Mouse (Mus musculus) limb, embryonic 15.5 days (tissue): ENCODE measurements around the gene Mslnl. TPM values are rescaled to one million over a fixed set of nuclear protein-coding genes. Genes with fewer than 3 reads are reported as not detected.

Experiments
- ATAC-seq: fragments of 200-750 bp; cut with Nextera tagmentation; 2 replicates; pipeline ENCODE4 v1.8.0; 2017; ENCODE audit warnings: low read depth, moderate TSS enrichment; ENCODE audit not compliant: insufficient number of reproducible peaks, low FRiP score, low TSS enrichment
- H3K27ac ChIP-seq: fragments of 300-500 bp; sonication (generic); 2 replicates; pipeline ENCODE4 v1.5.1; 2015; ENCODE audit warnings: moderate library complexity, mild to moderate bottlenecking, inconsistent platforms
- H3K27me3 ChIP-seq: fragments of 300-500 bp; sonication (generic); 2 replicates; pipeline ENCODE4 v1.6.1; 2015; ENCODE audit warnings: inconsistent platforms
- H3K36me3 ChIP-seq: fragments of 300-500 bp; sonication (generic); 2 replicates; pipeline ENCODE4 v1.6.1; 2015; ENCODE audit warnings: inconsistent platforms
- H3K4me1 ChIP-seq: fragments of 300-500 bp; sonication (generic); 2 replicates; pipeline ENCODE4 v1.6.1; 2015; ENCODE audit warnings: inconsistent platforms
- H3K4me2 ChIP-seq: fragments of 300-500 bp; sonication (generic); 2 replicates; pipeline ENCODE4 v1.6.1; 2015; ENCODE audit warnings: mild to moderate bottlenecking, inconsistent platforms
- H3K4me3 ChIP-seq: fragments of 300-500 bp; sonication (generic); 2 replicates; pipeline ENCODE4 v1.5.1; 2015; ENCODE audit warnings: mild to moderate bottlenecking, inconsistent platforms
- H3K9ac ChIP-seq: fragments of 300-500 bp; sonication (generic); 2 replicates; pipeline ENCODE4 v1.6.1; 2015; ENCODE audit warnings: inconsistent platforms
- H3K9me3 ChIP-seq: fragments of 300-500 bp; sonication (generic); 2 replicates; pipeline ENCODE4 v1.6.1; 2016; ENCODE audit warnings: inconsistent platforms
- WGBS: fragments of 180-500 bp; shearing (Covaris S2); methylation state at CpG from one replicate; pipeline ENCODE4 v1.1.7; 2015; 5-methylcytosine and 5-hydroxymethylcytosine counted together
- polyA plus RNA-seq: library from polyadenylated mRNA; unstranded; fragments of >200 nt; fragmentation: Nextera tagmentation; extraction: Ambion mirVana; gene quantifications from 2 replicates; pipeline ENCODE4 v1.2.1, GENCODE M21; 2015

Mslnl gene
- polyA plus RNA-seq, 1 experiment from 2014 or later = 0.13 TPM

- Histone ChIP-seq H3K9me3 (no peaks in the 10 kb centered on the region), H3K27me3 (peaks cover 4% of the 10 kb centered on the region; the same call in 1 of the 2 replicates), H3K9ac (no peak overlapping the region), H3K27ac (no peak overlapping the region), H3K36me3 (no peaks in the 10 kb centered on the region), H3K4me2 (no peak overlapping the region), H3K4me3 (no peak overlapping the region), H3K4me1 (no peaks in the 10 kb centered on the region)
- no peak for ATAC-seq
- WGBS = 15% methylated on average over 5 of the region's 5 CpGs
These were observed 30.0 kb downstream of the Mslnl start for GRCm38 (mm10) chr17:25765886-25766285.

- ATAC-seq = no peak
- H3K4me3 ChIP-seq = no peak overlapping the region
- H3K9ac ChIP-seq = no peak overlapping the region
- 29% methylated on average over 9 of the region's 9 CpGs for WGBS
- H3K27me3 ChIP-seq = peaks cover 4% of the 10 kb centered on the region
- peaks cover 4% of the 10 kb centered on the region for H3K4me1 ChIP-seq
- no peaks in the 10 kb centered on the region for H3K36me3 ChIP-seq
- H3K4me2 ChIP-seq = no peak overlapping the region
- no peaks in the 10 kb centered on the region for H3K9me3 ChIP-seq
- H3K27ac ChIP-seq = no peak overlapping the region
These were observed 33.5 kb downstream of the Mslnl start for GRCm38 (mm10) chr17:25769331-25769730.

DNA sequence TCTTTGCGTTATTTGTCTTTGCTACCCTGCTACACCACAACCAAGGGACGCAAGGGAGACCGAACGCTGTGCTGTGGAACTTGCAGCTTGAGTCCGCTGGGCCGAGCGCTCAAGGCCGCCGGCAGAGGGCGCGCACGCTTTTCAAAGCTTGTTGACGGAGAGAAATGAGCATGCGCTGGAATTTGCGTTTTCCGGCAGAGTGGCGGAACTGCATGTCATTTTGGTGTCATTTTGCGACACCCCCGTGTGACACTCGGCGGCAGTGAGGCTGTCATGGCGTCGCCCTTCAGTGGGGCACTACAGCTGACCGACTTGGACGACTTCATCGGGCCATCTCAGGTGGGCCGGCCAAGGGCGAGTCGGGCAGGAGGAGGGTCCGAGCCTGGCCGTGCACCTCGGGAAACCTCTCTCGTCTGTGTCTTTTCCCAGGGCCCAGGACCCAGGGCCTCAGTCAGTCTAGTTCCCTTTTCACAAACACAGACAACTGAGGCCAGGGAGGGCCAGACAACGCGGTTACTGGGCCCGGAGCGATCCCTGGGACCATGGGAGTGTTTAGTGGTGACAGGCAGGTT is 37.8 kb downstream of the Mslnl start, which contains the start of gene Narfl:
Gene Narfl (plus strand): TSS at position 228 of the 572 bp plus-strand sequence.
- peaks cover 12% of the 10 kb centered on the region for H3K4me1 ChIP-seq
- peak within 1 kb of the TSS; percentile 58 for H3K4me2 ChIP-seq
- no peaks in the 10 kb centered on the region for H3K9me3 ChIP-seq
- H3K27ac ChIP-seq = no peak within 1 kb of the TSS
- peak within 1 kb of the TSS; percentile 80 for H3K9ac ChIP-seq
- H3K4me3 ChIP-seq = peak within 1 kb of the TSS; percentile 74
- H3K36me3 ChIP-seq = peaks cover 16% of the 10 kb centered on the region
- no peaks in the 10 kb centered on the region; the same call in 1 of the 2 replicates for H3K27me3 ChIP-seq
- WGBS = under 1% methylated on average over 37 of the region's 37 CpGs
- peak; percentile 72 for ATAC-seq

- 80% methylated on average over 10 of the region's 10 CpGs for WGBS
- Histone ChIP-seq H3K4me3 (no peak overlapping the region), H3K4me2 (no peak overlapping the region), H3K9me3 (no peaks in the 10 kb centered on the region), H3K4me1 (peaks cover 12% of the 10 kb centered on the region), H3K27ac (no peak overlapping the region), H3K36me3 (peaks cover 34% of the 10 kb centered on the region), H3K27me3 (no peaks in the 10 kb centered on the region; the same call in 1 of the 2 replicates), H3K9ac (no peak overlapping the region)
- ATAC-seq = no peak
These were observed 39.6 kb downstream of the Mslnl start for GRCm38 (mm10) chr17:25775318-25776062.

DNA sequence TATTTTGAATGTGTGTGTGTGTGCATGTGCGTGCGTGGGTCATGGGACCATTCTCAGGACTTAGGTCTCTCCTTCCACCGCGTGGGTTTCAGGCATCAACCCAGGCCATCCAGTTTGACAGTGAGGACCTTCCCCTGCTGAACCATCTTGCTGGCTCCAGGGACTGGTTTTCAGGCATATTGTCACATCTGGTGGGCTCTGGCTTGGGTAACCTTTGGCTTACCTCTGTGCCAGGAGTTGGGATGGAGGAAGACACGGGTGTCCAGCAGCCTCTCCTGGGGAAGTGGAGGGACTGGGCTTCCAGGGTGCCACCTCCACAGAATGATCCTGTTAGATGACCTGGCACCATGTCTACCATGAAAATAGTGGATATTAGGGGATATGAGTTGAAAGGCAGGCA is 42.1 kb downstream of the Mslnl start:
- H3K9me3 ChIP-seq = no peaks in the 10 kb centered on the region
- H3K4me2 ChIP-seq = no peak overlapping the region
- no peak overlapping the region for H3K4me3 ChIP-seq
- H3K27me3 ChIP-seq = no peaks in the 10 kb centered on the region
- H3K36me3 ChIP-seq = peaks cover 59% of the 10 kb centered on the region
- H3K27ac ChIP-seq = no peak overlapping the region
- ATAC-seq = no peak
- H3K9ac ChIP-seq = no peak overlapping the region
- 91% methylated on average over 5 of the region's 5 CpGs for WGBS
- peaks cover 15% of the 10 kb centered on the region for H3K4me1 ChIP-seq

- peaks cover 29% of the 10 kb centered on the region for H3K4me1 ChIP-seq
- H3K4me3 ChIP-seq = no peak overlapping the region
- H3K9me3 ChIP-seq = no peaks in the 10 kb centered on the region
- no peak overlapping the region for H3K9ac ChIP-seq
- H3K27ac ChIP-seq = no peak overlapping the region
- 73% methylated on average over 6 of the region's 6 CpGs for WGBS
- no peak for ATAC-seq
- no peaks in the 10 kb centered on the region for H3K27me3 ChIP-seq
- no peak overlapping the region for H3K4me2 ChIP-seq
- H3K36me3 ChIP-seq = peaks cover 70% of the 10 kb centered on the region
These were observed 45.5 kb downstream of the Mslnl start for GRCm38 (mm10) chr17:25781339-25781738.

DNA sequence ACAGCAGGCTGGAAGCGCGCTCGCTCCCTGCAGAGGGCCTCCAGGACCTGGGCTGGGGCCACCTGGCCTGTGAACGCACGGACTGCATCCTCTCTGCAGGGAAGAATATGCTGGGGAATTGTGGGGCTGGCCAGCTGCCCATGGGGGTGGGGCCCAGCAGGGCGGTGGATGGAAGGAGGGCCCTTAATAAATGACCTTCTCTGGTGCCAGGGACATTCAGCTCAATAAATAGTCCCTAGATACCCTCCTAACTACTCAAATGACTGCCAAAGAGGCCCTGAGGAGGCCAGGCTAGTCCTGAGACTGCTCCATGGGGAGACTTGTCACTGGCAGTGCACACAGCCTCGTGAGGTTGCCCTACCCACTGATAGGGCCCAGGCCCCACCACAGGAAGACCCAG is 47.2 kb downstream of the Mslnl start:
- no peak overlapping the region for H3K9ac ChIP-seq
- H3K4me2 ChIP-seq = no peak overlapping the region
- no peaks in the 10 kb centered on the region for H3K9me3 ChIP-seq
- H3K36me3 ChIP-seq = peaks cover 65% of the 10 kb centered on the region
- no peaks in the 10 kb centered on the region for H3K27me3 ChIP-seq
- no peak for ATAC-seq
- no peak overlapping the region for H3K27ac ChIP-seq
- H3K4me3 ChIP-seq = no peak overlapping the region
- H3K4me1 ChIP-seq = peaks cover 29% of the 10 kb centered on the region
- WGBS = 79% methylated on average over 7 of the region's 7 CpGs

- Histone ChIP-seq H3K4me1 (peaks cover 29% of the 10 kb centered on the region), H3K36me3 (peaks cover 62% of the 10 kb centered on the region), H3K9me3 (no peaks in the 10 kb centered on the region), H3K4me3 (peak overlapping the region; percentile 79), H3K9ac (0 out of 2 replicates have a peak overlapping the region, but pooled peaks have one; percentile 73), H3K27me3 (no peaks in the 10 kb centered on the region), H3K27ac (no peak overlapping the region), H3K4me2 (peak overlapping the region; percentile 74)
- ATAC-seq = no peak
- WGBS = 75% methylated on average over 15 of the region's 15 CpGs
These were observed 48.2 kb downstream of the Mslnl start for GRCm38 (mm10) chr17:25783861-25784574.

DNA sequence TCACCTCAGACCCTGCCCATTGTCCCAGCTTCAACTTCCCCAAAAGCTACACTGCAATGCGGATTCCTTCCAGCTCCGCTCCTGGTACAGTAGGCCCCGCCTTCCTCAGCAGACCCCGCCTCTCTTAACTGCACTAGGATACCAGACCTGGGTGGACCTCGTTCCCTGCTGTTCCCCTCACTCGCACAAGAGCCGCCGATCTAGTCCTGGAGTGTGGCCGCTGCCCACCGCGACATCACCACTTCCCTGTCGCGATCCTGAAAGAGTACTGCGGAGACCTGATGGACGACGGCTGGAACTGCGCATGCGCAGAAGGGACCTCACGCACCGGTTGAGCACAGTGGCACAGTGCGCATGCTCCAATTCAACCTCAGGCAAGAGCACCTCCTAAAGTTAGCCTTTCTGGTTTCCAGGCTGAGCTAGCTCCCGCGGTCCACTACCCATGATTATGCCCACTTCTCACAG is 49.5 kb downstream of the Mslnl start, which contains the start of gene Haghl:
Gene Haghl (minus strand): TSS at position 393 of the 465 bp plus-strand sequence.
- H3K9me3 ChIP-seq = no peaks in the 10 kb centered on the region
- ATAC-seq = peak; percentile 79
- peak within 1 kb of the TSS; percentile 79 for H3K4me3 ChIP-seq
- H3K4me2 ChIP-seq = peak within 1 kb of the TSS; percentile 74
- H3K27ac ChIP-seq = peak within 1 kb of the TSS; percentile 94
- under 1% methylated on average over 23 of the region's 23 CpGs for WGBS
- peaks cover 57% of the 10 kb centered on the region for H3K36me3 ChIP-seq
- peaks cover 29% of the 10 kb centered on the region for H3K4me1 ChIP-seq
- H3K27me3 ChIP-seq = no peaks in the 10 kb centered on the region
- H3K9ac ChIP-seq = peak within 1 kb of the TSS; percentile 73

- no peaks in the 10 kb centered on the region for H3K9me3 ChIP-seq
- ATAC-seq = no peak
- WGBS = 76% methylated on average over 3 of the region's 3 CpGs
- H3K36me3 ChIP-seq = peaks cover 48% of the 10 kb centered on the region
- H3K4me1 ChIP-seq = peaks cover 38% of the 10 kb centered on the region
- H3K27ac ChIP-seq = peak within 1 kb of the TSS; percentile 94
- H3K9ac ChIP-seq = peak within 1 kb of the TSS; percentile 73
- no peaks in the 10 kb centered on the region for H3K27me3 ChIP-seq
- peak within 1 kb of the TSS; percentile 79 for H3K4me3 ChIP-seq
- H3K4me2 ChIP-seq = peak within 1 kb of the TSS; percentile 74
These were observed 50.4 kb downstream of the Mslnl start, which contains the start of gene Ccdc78 for GRCm38 (mm10) chr17:25786280-25786679. Gene Ccdc78, plus strand, starts transcription at chr17:25786580.

DNA sequence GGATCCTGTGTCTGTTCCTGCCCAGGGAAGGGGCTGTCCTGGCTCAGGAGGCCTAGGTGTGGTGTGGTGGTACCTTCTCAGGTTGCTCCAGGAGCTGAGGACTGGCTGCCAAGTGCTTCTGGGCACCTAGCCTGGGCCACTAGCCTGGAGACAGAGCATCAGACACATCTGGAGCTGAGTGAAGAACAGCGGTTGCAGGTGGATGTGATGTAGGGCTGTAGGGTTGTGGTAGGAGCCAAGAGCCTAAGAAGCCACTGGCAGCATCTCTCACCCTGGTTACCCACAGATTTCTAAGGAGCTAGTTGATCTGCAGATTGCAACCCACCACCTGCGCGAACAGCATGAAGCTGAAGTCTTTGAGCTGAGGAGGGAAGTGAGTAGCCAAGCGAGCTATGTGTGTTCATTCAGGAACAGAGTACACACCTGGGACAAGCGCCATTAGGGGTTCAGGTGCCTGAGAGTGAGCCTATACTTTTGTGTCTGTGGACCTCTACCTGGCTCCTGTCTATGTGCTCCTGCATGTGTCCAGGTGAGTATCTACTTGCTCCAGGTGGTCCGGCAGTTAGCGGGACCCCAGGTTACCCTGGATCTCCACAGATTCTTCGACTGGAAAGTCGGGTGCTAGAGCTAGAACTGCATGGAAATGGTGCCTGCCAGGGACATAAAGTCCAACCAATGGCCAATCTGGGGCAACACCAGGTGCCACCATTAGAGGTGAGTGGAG is 51.1 kb downstream of the Mslnl start:
- no peak overlapping the region for H3K4me2 ChIP-seq
- H3K27me3 ChIP-seq = no peaks in the 10 kb centered on the region
- peaks cover 41% of the 10 kb centered on the region for H3K36me3 ChIP-seq
- no peak overlapping the region for H3K9ac ChIP-seq
- H3K9me3 ChIP-seq = no peaks in the 10 kb centered on the region
- H3K4me3 ChIP-seq = no peak overlapping the region
- H3K4me1 ChIP-seq = peaks cover 43% of the 10 kb centered on the region
- ATAC-seq = no peak
- WGBS = 88% methylated on average over 9 of the region's 9 CpGs
- H3K27ac ChIP-seq = no peak overlapping the region
